Mouse (Mus musculus) left cerebral cortex, adult 6 months (tissue): ENCODE measurements around the gene Olfr223. TPM values are rescaled to one million over a fixed set of nuclear protein-coding genes. Genes with fewer than 3 reads are reported as not detected.

ENCODE experiments used
- long read RNA-seq, 2 experiments: library from polyadenylated mRNA; unstranded; transcript quantifications; one replicate each; pipeline ENCODE4 v2.0.0; 2019 to 2020
- polyA plus RNA-seq: library from polyadenylated mRNA; unstranded; fragments of <200 nt; fragmentation: Nextera tagmentation; gene quantifications from 2 replicates; pipeline ENCODE4 v1.2.3, GENCODE M21; 2021

The Olfr223 gene
- not detected in 2 replicates for polyA plus RNA-seq
- long read RNA-seq, experiment 1, result 0 reads
- long read RNA-seq, experiment 2, result 0 reads

DNA sequence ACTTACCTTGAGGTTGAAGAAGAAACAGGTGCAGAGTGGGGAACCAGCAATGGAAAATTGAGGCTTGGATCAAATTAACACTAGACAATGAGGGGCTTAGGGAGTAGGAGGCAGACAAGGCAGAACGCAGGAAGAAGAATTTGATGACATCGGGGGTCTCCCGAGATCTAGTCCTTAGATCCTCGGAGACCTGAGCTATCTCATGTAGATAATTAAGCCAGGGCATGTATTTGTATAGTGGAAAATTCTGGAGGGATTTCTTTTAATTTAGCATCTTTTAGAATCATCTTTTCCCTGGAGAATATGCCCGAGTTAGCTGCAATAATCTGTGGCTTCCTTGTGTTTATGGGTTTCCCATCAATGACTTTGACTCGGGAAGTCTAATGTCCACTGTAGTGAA lies at the start of gene Olfr223:
Gene Olfr223, minus strand, starts transcription at position 101 of the 400 bp plus-strand sequence.

DNA sequence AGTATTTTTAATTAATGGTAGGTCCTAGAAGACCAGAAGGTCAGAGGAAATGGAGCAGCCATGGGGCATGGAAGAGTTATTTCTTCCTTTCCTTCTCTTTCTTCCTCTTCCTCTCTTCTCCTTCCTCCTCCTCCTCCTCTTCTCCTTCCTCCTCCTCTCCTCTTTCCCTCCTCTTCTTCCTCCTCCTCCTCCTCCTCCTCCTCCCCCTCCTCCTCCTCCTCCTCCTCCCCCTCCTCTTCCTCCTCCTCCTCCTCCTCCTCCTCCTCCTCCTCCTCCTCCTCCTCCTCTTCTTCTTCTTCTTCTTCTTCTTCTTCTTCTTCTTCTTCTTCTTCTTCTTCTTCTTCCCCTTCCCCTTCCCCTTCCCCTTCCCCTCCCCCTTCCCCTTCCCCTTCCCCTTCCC lies 17.0 kb downstream of the Olfr223 start, which contains the start of gene Olfr222:
Gene Olfr222, minus strand, starts transcription at position 101 of the 400 bp plus-strand sequence.

GRCm38 (mm10) chr11:59541324-59541723 lies 51.8 kb downstream of the Olfr223 start, which contains the start of gene Nlrp3:
TSS of gene Nlrp3 (plus strand) at chr11:59541568.

Other genes starting within 250 kb of the Olfr223 start
- gene Prss38, start 217.6 kb downstream of the Olfr223 start, polyA plus RNA-seq, result not detected in 2 replicates
- gene Jmjd4, start 143.2 kb downstream of the Olfr223 start, polyA plus RNA-seq, result 8.1 and 11.6 TPM in 2 replicates
- gene Snap47, start 142.1 kb downstream of the Olfr223 start, polyA plus RNA-seq, result 606 and 669 TPM in 2 replicates
- gene Zfp867, start 120.8 kb downstream of the Olfr223 start, polyA plus RNA-seq, result 2.1 and 3.8 TPM in 2 replicates
- gene Zkscan17, start 66.5 kb downstream of the Olfr223 start, polyA plus RNA-seq, result 3.2 and 4.3 TPM in 2 replicates
- gene Nlrp3, start 51.7 kb downstream of the Olfr223 start, polyA plus RNA-seq, result 0.69 and 0.75 TPM in 2 replicates
- not detected in 2 replicates for gene Olfr222, start 17.1 kb downstream of the Olfr223 start, polyA plus RNA-seq
- 29.8 and 39.8 TPM in 2 replicates for gene Mprip, start 68.0 kb upstream of the Olfr223 start, polyA plus RNA-seq
- gene Pld6, start 194.4 kb upstream of the Olfr223 start, polyA plus RNA-seq, result 0.42 and 0.54 TPM in 2 replicates
- gene Flcn, start 216.7 kb upstream of the Olfr223 start, polyA plus RNA-seq, result 22.3 and 28.4 TPM in 2 replicates
- gene Nt5m, start 246.2 kb upstream of the Olfr223 start, polyA plus RNA-seq, result 95.8 and 100 TPM in 2 replicates
- 93.0 and 112 TPM in 2 replicates for gene Cops3, start 246.5 kb upstream of the Olfr223 start, polyA plus RNA-seq